Mouse (Mus musculus) cerebellum, adult 11 months (tissue): ENCODE measurements around the gene Dnali1.

Experiments
- DNase-seq: peaks from one replicate; pipeline ENCODE4 v3.0.0; 2022

Dnali1 gene

DNA sequence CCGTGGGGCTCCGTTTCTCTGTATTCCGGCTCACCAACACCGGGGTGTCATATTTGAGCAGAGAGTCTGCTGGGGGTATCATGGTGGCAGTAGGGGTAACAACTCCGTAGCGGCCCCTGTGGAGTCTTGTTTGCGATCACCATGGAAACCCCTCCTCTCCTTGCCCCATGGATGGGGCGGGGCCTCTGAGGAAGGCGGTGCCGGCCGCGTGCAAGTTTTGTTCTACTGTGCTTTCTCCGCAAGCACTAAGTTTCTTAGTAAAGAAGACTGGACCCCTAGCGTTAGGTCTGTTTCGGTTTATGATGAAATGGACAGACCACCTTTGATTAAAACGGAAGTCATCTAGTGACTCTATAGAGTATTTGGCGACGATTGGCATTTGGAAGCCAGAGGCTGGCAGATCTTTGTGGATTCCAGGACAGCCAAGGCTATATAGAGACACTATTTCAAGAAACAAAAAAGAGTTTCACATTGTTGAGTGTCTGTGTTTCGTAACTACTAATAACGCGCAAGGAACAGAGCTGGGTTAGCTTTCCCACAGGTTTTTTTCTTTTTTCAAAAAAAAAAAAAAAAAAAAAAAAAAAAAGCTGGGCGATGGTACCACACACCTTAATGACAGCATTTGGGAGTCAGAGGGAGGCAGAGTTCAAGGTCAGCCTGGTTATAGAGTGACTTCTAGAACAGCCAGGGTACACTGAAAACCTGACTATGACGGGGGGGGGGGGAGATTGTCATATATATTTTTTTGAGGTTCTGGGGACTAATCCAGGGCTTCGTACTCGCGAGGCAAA is at the start of gene Dnali1:
Gene Dnali1 (minus strand): TSS at position 187 of the 791 bp plus-strand sequence.
- peak; percentile 35 for DNase-seq

DNA sequence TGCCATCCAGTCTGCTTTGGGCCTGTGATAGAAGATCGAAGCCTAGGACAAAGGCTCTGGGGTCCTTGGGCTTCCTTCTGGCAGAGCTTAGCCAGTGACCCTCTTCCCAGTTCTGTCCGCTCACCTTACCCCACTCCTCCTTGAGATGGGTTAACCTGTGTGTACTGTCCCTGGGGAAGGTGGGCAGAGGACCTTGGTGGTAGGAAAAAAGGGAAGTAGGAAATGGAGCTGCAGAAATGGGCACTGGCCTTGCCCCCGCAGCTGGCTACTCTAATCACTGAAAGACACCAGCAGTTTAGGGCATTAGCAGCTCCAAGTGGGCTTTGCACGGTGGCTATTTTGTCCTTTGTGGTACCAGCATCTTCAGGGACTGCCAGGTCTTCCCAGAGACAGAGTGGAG is 49.6 kb upstream of the Dnali1 start:
- DNase-seq = no peak

DNA sequence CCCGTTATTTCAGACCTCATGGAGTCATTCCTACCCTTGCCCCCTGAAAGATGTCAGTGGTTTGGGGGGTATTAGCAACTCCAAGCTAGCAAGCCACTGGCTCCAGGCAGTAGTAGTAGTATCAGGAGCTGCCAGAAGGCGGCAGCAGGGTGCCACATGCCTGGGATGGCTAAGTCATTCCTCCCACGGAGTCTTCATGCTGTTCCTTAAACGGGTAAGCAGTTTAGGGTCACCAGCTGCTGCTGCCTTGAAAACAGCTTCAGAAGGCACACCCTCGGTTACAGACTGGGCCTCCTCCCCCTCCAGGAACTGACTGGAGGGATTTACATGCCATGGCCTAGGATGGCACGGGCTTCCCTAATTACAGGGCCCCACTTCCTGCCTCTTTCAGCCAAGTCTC is 49.1 kb upstream of the Dnali1 start:
- peak; percentile 65 for DNase-seq

DNA sequence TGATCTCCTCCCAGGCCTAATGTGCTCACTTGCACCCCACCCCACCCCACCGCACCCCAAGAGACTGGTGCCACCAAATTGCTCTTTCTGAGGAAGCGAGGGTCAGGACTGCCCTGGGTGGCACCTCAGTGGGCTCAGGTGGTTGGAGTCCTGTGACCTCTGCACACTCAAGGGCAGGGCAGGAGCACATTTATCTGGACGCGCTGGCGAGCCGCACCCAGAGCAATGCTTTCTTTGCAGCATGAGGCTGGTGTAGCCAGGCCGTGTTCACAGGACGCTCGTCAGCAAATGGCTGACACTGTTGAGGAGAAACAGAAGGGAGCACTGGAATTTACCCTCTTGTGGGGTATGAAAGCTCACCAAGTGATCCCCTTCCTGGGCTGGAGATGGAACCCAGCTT is 39.9 kb upstream of the Dnali1 start:
- no peak for DNase-seq

DNA sequence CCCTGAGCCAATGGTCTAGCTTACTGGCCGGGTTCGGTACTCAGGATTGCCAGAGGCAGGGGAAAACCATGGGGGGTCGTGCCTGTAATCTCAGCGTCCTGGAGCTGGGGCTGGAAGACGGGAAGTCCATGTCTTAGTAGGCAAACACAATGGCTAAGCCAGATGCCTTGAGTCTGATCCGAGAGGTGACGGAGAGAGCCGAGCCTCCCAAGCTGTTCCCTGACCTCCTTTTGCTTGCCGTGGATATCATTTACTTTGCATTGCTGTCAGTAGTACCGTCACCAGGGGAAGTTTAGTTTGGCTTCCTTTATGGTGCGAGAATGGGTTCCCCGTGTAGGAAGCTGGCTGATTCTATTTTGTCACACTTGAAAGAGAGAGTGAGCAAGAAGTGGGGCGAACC is 35.8 kb upstream of the Dnali1 start:
- no peak for DNase-seq

DNA sequence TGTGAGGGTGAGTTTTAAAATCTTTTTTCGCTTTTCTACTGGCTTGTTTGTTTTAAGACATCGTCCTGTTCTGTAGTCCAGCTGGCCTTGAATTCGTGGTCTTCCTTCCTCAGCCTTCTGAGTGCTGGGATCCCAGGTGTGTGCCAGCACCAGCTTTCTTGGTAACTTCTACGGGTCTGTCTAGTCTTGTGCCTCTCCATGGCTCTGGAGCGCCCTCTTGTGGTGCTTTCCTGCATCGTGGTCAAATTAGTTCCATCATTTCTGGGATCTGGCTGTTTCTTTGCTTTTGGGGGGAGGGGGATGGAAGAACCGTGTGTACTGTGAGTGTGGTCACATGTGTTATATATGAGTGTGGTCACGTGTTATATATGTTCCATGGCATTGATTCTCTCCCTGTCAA is 34.0 kb upstream of the Dnali1 start:
- peak; percentile 70 for DNase-seq

DNA sequence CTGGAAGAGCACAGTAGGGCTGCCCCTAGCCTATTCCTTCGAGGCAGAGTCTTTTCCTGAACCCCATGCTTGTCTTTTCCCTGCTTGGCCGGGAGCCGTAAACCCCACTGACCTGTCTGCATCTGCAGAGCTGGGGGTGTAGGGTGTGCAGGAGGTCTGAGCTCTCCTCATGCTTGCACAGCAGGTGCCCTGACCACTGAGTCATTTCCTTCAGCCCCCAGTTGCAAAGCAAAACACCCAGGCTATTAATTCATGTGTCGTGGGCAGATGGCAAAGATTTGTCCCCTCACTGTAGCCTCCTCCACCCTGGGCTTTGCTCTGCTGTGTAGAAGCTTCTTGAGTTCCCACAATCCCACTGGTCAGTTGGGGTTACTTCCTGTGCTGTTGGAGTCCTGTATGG is 31.9 kb upstream of the Dnali1 start:
- DNase-seq = no peak

DNA sequence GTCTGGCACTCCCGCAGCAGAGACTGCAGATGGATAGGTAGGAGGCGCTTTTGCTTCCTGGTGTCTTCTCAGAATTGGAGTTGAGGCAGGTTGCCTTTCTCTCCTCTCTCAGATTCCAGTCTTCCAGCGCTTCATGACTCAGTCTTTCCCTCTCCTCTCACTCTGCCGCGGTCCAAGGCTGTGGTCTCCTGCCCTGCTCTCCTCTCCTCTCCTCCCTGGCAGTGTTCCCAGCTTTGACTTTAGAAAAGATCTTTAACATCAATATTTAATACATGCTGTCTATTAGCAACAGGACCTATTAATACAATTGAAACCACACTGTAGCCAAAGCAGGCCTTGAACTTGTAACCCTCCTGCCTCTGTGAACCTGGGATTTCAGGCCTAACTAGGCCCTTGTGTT is 30.6 kb upstream of the Dnali1 start:
- DNase-seq = no peak

DNA sequence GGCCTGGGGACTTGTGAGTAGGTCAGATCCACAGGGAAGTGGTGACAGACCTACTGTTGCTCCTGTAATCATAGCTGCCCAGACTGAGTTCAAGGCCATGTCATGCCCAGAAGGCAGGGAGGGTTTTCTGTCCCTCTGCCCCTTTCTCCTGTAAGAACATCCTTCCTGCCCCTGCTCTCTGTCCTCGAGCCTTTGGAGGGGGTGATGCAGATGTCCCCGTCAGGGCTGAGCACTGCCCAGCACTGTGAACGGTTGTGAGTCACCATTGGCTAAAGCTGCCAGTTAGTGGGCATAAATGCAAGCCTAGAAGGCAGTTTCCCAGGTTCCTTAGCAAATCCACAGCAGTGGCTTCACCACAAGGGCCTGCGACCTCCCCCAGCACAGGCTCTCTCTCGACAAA is 27.5 kb upstream of the Dnali1 start:
- no peak for DNase-seq

DNA sequence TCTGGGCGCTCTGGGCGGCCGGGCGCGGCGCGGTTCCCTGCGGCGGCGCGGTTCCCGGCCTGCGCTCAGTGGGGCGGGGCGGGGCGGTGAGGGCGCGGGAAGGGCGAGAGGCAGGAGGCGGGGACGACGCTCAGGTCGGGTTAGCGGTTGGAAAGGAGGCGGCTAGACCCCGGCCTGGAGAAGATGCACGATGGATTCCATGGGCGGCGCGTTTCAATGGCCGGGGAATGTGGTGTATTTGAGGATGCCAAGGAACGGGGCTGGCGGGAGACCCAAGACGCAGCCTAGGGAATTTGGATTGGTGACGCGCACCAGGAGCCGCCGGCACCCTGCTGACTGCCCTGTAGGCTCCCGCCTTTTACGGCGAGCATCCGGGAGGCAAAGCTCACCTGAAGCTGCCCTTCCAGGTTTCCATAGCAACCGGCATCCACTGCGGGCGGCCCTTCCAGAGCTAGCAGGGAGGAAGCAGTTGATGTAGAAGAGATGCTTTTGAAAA is 19.9 kb upstream of the Dnali1 start:
- peak; percentile 63 for DNase-seq

DNA sequence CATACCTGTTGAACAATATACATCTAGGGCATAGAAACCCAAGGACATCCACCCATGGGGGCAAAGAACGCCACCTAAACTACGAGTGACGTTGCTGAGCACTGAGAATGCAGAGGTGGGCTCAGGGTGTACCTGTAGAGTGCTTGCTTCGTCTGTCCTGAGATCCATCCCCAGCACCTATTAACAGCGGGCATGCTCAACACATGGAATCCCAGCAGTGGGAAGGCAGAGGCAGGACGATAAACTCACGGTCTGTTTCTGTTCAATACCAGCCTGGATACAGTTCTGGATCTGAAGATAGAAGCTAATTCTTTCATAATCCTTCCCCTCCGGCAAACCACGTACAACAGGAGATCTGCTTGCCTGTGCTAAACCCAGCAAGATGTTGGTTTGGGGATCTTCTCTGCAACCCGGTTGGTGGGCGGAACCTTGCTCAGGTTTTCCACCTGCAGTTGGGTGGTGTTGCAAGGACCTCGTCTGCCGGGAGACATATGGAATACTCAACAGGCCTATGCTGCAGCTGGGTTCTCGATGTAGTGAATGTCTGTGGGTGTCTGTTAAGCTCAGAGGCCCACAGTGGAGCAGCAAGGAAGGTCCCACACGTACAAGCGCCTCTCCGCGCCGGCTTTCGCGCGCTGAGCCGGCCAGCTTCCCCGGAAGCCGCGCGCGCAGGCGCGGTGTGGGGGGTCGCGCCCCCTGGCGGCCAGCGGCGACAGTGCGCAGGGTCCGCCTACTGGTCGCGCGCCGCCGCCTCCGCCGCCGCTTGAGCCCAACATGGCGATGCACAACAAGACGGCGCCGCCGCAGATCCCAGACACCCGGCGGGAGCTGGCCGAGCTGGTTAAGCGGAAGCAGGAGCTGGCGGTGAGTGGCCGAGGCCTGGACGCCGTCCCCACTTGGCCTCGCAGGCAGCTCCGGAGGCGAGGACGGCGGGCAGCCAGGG is 19.2 kb upstream of the Dnali1 start, which contains the start of gene Meaf6:
Gene Meaf6 (plus strand): TSS at position 732 of the 943 bp plus-strand sequence.
- DNase-seq = peak; percentile 91

DNA sequence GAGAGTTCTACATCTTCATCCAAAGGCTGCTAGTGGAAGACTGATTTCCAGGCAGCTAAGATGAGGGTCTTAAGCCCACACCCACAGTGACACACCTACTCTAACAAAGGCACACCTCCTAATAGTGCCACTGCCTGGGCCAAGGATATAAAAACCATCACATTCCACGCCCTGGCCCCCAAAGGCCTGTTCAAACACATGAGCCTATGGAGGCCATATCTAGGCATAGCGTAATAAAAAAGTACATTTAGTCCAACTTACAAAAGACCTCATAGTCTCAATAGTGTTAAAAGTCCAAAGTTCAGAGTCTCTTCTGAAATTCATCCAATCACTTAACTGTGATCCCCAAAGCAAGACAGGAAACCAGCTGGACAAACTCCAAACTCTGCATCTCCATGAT is 13.2 kb upstream of the Dnali1 start:
- DNase-seq = no peak

DNA sequence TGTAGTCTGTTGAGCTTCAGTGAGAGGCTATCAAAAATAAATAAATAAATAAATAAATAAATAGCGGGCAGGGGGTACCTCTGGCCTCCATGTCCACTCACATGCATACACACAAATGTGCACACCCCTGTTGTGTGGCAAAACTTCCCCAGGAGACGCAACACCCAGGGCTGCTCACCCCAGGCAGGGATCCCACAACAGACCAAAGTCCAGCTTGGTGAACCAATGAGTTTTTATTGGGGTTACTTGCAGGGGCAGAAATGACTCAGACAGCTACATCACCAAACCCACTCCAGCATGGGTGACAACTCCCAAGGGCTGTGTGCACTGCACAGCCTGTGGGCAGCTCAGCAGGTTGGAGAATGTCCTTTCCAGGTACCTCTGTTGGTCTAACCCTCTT is 12.2 kb upstream of the Dnali1 start:
- DNase-seq = no peak

DNA sequence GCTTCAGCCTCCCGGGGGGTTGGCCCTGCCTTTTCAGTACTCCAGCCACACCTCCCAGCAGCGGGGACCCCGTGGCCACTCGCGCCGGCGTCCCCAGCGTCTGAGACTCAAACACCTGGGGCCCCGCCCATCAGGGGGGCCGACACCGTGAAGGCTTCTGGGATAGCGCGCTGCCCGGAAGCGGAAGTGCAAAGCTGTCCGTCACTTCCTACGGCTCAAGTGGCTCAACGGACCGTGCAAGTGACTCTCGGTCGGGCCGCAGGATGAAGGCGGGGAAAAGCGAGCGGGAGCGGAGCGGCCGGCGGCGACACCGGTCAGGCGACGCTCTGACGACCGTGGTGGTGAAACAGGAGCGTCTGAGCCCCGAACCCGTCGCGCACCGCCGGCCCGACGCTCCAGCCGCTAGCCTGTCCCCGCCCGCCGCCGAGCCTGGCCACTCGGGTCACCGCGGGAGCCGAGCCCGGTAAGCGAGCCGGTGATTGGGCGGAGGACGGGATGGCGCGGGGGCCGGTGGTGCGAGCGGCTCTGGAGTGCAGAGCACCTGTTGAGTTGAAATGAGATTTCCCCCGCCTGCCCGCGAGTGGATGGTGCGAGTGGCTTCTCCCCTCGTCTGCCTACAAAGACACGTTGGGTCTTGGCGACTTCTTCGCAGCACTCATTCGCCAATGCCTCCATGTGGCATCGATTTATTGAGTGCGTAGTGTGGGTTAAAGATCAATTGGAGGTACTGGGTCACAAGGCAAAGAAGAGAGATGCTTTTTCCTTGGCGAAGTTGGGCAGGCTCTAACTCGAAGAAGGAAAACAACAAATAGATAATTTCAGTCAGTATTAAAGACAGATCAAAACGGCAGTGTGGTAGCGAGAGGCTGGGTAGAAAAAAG is 1.2 kb upstream of the Dnali1 start, which contains the start of gene Snip1:
Gene Snip1 (plus strand): TSS at position 183 of the 881 bp plus-strand sequence.
- peak; percentile 91 for DNase-seq

DNA sequence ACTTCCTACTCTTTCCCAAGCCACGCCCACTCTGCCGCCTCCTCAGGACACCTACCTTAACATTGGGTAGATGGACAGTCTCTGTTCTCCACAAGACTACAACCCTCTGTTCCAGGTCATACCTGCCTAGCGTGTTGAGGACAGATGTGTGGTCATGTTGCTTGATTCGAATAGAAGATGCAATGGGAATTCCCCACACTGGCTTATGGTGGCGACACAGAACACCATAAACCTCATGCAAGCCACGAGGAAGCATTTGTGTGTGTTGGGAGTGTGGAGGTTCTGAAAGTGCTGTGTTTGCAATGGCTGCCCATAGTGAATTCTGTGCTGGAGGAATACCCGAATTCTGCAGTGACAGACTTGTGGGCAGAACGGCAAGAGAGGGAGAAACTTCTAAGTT is 1.7 kb downstream of the Dnali1 start:
- DNase-seq = no peak

DNA sequence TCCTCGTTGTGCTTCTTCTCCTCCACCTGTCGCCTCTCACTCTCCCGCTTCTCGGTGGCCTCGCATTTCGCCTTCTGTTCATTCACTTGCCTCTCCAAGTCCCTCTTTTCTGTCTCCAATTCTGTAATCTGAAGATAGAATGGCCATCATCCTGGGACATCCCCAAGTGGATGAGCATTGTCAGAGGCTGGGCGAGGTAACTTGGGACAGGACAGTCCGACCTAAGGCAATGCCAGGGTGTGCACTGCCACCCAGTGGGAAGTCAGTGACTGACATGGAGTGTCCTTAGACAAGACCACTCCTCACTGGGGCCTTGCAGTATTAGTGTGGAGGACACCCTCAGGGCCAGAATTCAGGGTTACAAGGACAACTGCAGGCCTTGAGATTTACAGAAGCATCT is 6.5 kb downstream of the Dnali1 start:
- DNase-seq = no peak

DNA sequence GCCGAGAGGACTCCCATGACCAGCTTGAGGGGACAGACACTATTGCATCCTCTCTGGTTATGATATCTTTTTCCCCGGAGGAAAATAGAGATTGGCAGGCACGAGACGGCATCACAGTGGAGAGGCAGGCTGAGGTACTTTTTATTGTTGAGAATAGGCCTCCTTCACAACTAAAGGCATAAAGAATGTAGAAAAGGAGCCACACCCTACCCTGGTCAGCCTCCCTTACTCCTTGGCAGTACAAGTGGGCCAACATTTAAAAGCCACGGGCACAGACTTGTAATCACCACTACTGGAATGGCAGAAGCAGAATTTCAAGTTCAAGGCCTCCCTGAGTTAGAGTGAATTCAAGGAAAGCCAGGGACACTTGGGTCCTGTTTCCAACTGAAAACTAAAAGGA is 7.5 kb downstream of the Dnali1 start:
- no peak for DNase-seq

DNA sequence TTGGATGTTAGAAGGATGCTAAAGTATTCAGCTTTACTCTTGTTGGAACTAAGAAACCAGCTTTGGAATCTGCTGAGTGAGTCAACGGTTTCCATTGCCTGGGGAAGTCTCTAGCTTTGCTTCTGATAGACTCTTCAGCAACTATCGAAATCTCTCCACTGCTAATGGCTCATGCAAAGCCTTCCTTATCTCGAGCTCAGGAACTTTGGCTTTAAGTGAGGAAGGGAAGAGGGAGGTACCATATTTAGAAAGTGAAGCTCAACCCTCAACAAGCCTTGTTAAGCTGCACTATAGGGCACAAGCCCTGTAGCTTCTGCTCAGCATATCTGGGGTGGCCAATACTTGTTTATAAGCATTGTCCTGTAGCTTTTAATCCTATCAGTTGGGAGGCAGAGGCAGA is 8.2 kb downstream of the Dnali1 start:
- DNase-seq = no peak

DNA sequence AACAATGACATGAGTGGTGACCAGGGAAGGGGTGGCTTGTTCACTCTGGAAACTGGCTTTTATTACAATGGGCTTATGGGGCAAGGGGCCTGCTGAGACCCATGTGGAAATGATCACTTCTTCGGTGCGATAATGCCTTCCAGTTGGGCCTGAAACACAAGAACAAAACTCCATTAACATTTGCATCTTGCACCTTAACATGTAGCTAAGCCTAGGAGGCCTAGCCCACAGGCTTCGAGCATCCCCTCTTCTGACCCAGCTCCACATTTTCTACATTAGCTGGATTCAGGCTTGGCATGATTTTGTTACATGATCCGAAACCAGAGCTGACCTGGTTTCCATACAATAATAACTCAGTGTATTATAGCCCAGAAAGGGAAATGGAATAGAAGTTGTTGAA is 9.0 kb downstream of the Dnali1 start:
- no peak for DNase-seq

DNA sequence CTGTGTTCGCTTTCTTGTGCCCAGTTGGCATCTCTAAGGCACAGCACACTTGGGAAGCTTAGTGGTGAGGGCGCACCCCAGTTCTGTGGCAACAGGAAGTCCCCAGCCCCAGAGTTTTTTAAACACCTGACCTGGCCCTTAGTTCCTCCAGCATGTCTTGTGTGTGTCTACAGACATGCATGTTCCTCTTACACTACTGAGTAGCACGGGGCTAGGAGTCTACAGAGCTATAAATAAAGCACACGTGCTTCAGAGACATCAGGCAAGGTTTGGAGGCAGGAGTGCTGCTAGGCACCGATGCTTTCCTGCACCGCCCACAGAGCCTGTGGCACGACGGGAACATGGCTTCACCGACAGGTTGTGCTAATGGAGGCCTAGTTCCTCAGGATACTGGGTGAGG is 10.1 kb downstream of the Dnali1 start:
- DNase-seq = no peak

DNA sequence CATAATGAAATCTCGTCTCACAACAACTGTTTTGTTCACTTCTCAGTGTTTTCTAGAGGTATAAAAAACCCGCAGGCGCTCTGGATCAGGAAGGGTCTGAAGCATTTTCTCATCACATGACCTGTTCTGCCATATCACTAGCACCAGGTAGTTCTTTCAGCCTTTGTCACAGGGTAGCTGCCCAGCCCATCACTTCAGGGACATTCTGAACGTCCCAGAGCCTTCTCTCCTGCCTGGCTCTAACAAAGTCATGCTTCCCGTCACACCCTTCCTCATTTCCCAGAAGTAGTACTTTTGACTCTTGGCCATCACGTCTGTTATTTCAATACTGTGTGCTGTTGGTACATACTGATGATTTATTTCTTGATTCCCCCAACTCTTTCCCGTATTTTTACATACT is 21.0 kb downstream of the Dnali1 start:
- DNase-seq = no peak

DNA sequence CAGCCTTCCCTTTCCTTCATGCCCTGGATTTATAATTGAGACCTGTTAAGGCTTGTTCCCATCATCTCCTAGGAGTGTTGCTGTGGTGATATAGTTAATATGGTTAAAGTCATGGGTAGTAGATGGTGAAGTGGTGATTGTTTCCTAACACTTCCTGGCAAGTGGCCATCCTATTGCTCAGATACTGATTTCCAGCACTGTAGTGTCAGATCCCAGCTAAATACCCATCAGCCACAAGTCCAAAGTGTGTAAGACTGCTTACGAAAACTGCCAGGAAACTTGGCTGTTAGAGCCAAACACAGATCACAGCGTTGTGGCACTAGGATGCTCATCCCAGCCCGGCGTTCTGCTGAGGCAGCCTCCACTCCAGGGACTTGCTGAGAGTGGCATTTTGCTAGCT is 31.2 kb downstream of the Dnali1 start:
- DNase-seq = no peak
